Mouse (Mus musculus) brain, embryonic 14.5 days (tissue): ENCODE measurements at regions not wholly inside any gene's neighbourhood (a gene's known extent, or its start where the extent isn't known, plus 50 kb on each side); places are given as distances from the start of the nearest gene placed in this dataset.
"Not testable (repeated sequence)": the region's sequence is repeated elsewhere in the genome, so short reads cannot be mapped to it uniquely, and the experiment has no call there.

Source experiments
- CTCF ChIP-seq: fragments of 200-500 bp; IDR thresholded peaks from 2 replicates; pipeline ENCODE4 v1.5.1; 2012; ENCODE audit warnings: inconsistent platforms, mild to moderate bottlenecking, moderate library complexity, borderline replicate concordance; ENCODE audit not compliant: insufficient read depth, insufficient read length; ENCODE audit errors: extremely low read depth
- POLR2A ChIP-seq: fragments of 200-500 bp; IDR thresholded peaks from 2 replicates; pipeline ENCODE4 v1.6.1; 2012; ENCODE audit warnings: mild to moderate bottlenecking, inconsistent platforms, borderline replicate concordance; ENCODE audit not compliant: poor library complexity, insufficient read depth, insufficient read length, severe bottlenecking; ENCODE audit errors: extremely low read depth

GRCm38 (mm10) chr8:97182456-97182855, 1294.1 kb upstream of the Got2 start:
- TF ChIP-seq POLR2A, CTCF: not testable (repeated sequence)
